Mouse (Mus musculus) right cerebral cortex, postnatal 36 days (tissue): ENCODE results near the gene Rpl3.

Experiments used
- DNase-seq, 2 experiments: peaks; one replicate each; pipeline ENCODE4 v3.0.0; 2022; ENCODE audit warnings: low spot score in 2 of 2, mixed read lengths in 1 of 2

The Rpl3 gene

DNA sequence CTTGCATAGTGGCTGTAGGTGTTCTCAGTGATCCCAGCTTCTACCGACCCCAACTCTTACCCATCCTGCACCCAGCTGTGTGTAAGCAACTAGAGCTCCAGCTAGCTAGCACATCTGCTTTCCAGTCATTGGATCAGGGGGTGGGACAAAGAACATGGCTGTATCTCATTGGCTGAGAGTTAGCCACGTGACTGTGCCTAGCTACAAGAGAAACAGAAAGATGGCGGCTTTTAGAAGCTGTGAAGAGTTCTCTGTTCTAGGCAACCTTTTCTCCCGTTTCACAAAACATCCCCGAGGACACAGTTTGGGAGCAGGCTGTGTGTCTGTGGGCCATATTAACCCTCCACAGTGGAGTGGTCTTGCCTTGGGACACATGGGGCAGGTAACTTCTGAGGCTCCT lies 23.6 kb upstream of the Rpl3 start:
- DNase-seq, result no peak

DNA sequence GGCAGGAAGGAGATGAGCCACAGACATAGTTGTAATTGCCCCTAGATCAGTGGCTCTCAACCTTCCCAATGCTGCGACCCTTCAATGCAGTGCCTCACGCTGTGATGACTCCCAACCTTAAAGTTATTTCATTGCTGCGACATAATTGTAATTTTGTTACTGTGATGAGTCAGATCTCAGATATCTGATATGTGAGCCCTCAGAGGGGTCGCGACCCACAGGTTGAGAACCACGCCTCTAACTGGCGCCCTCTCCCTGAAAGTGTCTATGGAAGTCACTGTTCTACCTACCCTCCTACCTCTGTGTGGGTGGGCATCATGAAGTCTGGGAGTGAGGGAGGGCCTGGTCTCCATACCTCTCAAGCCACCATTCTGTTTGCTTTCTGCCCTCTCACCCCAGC lies 22.7 kb upstream of the Rpl3 start:
- DNase-seq, result no peak

DNA sequence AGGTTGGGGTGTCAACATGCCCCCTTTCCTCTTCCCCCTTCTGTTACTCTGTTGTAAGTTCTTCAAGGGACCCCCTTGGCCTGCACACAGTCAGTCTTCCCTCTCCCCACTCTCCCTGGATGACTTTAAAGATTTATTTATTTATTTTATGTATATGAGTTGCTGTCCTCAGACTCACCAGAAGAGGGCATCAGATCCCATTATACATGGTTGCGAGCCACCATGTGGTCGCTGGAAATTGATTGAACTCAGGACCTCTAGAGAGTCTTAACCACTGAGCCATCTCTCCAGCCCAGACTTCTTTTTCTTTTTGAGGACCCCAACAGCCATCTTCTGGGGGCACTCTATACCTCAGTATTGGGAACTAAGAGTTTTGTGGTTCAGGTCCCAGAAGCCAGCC lies 20.8 kb upstream of the Rpl3 start:
- DNase-seq, result no peak

DNA sequence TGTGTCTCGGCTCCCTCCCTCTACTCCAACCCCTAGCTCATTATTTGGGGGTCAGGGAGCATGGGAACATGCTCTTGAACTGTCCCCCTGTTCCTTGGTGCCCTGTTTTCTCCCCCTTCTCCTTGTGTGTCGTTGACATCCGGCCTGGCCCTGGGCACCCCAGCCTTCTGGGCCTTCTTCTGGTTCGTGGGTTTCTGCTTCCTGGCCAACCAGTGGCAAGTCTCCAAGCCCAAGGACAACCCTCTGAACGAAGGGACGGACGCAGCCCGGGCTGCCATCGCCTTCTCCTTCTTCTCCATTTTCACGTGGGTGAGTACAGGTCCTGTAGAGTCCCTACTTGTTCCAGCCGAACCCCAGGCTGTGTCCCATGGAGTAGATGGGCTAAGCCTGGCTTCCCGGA lies 19.8 kb upstream of the Rpl3 start:
- no peak for DNase-seq

DNA sequence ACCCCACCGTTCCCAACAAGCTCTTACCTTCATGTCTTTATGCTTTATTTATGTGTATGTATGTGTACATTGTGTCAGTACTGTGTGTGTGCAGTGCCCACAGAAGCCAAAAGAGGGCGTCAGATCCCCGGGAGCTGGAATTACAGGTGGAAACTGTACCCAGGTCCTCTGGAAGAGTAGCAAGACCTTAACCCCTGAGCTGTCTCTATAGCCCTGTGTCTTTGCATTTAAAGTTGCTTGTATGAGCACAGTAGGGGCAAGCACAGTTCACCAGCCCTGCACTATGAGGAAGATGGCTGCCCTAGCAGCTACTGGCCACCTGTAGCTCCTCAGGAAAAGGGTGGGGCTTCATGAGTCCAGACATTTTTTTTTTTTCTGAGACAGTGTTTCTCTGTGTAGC lies 15.9 kb upstream of the Rpl3 start:
- no peak for DNase-seq

DNA sequence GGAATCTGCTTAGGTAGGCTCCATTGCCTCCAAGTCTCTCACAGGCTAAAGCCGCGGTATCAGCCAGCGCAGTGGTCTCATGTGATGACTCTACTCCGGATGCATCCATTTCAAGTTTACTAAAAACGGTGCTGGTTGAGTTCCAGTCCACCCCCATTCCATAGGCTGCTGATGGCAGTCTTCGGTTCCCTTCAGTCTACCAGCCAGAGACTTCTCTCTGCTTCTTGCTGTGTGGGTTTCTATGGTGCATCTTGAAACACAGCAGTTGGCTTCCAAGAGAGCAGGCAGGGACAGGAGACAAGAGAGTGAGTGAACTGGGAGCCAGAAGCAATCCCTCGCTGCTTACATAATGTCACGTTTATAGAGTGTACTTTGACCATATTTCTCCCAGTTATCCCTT lies 15.5 kb upstream of the Rpl3 start:
- peak in 1 of 2 experiments; percentile 51 for DNase-seq

DNA sequence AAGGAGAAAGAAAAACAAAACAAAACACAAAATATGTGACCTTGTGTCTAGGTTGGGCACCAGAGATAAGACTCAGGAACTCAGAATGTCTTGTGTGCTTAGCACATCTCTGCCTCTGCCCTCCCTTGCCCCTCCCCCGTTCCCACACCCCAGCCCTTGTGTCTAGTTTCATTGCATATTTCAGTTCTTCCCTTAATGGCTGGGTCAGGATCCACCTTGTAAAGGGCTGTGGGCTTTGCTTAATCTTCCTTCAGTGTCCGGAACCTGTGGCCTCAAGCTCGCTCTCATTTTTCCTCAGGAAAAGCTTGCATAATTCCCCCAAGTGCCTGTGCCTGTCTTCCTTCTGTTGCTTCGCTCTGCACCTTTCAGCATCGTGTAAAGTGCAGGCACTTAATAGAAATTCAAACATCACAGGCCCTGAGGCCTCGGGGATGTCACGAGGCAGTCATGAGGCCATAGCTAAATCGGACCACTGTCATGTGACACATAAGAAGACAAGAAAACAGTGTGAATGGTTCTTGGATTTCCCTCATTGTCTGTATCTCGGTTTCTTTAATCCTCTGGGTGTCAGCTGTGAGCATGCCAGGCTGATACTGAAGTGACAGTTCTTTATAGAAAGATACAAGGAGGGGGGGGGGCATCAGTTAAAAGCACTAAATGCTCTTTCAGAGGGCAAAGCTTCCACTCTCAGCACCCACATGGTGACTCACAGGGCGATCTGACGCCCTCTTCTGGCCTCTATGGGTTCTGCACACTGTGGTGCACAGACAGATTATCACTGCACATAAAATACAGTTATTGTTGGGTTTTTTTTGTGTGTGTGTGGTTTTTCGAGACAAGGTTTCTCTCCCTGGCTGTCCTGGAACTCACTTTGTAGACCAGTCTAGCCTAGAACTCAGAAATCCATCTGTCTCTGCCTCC lies 14.1 kb upstream of the Rpl3 start:
- DNase-seq, result no peak

DNA sequence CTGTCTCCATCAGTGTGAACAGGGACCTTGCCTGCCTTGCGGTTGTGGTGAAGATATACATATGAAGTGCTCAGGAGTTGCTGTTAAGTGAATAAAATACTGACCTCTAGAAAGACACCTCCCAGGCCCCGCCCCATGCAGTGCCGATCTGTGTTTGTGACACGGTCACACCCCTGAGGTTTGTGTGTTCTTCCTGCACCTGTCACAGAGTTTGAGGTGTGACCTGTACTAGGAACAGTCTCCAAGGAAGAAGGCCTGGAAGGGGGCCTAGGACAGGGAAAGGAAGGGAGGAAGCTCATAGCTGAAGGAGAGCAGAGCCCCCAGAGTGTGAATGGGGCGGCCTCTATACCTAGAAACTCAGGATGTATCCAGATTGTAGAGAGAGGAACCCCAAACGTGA lies 10.8 kb upstream of the Rpl3 start:
- no peak for DNase-seq

DNA sequence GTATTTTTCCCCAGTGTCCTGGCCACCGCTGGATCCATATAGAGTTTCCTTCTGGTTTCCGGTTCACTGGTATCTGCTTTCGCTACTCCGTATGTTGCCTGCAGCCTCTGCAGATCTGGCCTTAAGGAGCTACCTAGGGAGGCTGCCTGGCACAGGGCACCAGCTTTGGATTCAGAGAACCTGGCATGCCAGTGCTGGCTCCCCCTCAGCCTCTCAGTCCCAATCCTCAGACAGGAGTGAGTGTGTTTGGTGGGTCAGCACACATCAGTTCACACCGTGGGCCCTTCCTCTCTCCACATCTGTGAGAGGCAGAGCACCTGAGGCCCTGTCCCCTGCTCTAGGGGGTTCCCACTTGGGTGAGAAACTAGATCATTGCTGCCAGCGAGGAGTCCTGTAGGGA lies 9.8 kb upstream of the Rpl3 start:
- no peak for DNase-seq

DNA sequence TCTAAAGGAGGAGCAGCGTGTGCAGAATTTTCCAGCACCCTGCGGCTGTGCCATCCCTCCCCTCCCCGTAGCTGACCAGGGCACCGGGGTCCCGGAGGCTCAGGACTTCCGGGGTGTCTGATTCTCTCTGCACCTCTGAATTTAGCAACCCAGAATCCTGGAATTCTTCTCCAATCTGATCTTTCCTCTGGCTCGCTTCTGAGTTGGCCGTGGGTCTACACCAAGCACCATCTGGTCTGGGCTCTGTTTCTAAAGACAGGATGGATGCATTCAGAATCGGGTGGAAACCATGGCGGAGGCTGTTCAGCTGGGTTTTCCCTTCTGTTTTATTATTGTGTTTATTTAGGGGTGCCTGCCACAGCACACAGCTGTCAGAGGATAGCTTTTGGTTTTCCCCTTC lies 9.2 kb upstream of the Rpl3 start:
- DNase-seq, result no peak

DNA sequence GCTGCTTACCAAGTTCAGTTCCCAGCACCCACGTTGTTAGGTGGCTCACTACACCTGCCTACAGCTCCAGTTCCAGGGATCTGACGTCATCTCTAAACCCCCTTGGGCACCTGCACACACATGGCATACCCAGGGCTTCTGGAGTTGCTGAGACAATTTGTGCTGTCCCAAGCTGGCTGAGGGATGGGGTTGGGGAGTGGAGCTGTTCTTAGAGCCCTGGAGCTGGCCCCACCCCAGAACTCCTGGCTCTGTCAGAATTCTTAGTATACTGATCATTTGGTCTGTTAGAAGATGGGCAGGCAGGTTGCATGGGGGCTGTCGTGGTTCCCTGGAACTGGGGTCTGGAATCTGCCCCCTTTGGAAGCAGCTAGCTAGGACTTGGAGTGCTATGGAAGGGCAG lies 8.5 kb upstream of the Rpl3 start:
- no peak for DNase-seq

DNA sequence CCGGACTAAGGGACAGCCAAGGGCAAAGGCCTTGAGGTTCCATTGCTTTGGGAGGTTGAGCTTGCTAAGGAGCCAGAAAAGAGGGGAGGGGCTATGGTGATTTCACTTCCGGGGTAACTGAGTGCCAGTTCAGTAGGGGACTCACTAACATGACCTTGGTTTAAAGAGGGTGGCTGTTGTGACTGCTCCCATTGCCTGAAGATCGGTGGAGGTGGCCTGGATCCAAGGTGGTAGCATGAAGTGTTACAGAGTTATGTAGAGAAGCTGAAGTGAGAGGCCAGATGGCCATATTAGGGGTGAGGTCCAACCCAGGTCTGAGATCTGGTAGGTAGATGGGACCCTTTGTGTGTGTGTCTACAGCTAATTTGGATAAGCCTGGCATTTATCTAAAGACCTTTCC lies 7.8 kb upstream of the Rpl3 start:
- DNase-seq, result no peak

DNA sequence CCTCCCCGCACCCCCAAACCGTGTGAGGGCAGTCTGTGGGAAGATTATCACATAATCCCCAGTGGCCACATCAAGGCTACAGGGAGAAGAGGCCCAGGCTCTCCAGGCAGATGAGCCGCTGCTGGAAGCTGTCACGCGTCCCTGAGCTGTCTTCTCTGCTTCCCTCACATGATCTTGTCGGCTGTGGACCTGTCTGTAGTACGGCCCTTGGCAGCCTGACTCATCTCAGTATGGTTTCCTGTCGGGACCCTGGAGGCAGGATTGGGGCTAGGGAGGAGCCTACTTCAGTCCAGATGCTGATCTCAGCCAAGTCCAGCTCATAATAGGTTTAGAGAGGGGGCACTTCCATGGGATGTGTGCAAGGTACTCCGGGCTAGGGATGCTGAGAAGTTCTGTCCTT lies 7.1 kb upstream of the Rpl3 start:
- no peak for DNase-seq

DNA sequence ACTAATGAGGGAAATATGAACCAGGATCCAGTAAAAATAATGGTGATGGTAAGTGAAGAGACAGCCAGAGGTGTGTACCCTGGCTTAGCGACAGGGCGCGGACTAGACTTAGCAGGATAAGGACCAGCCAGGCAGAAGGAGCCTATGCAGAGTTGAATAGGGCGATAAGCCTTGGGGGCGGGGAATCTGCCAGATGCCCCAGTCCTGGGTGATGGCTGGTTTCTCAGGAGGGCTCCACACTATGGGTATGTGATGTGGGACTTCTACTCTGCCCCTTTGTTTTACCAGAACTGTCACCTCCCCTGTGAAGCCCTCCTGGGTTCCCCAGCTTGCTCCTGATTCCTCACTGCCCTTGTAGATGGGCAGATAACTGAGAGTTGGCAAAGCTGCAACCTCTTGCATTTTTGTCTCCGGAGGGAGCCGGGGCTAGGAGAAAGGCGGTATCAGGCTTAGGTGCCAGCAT lies 6.4 kb upstream of the Rpl3 start:
- no peak for DNase-seq

DNA sequence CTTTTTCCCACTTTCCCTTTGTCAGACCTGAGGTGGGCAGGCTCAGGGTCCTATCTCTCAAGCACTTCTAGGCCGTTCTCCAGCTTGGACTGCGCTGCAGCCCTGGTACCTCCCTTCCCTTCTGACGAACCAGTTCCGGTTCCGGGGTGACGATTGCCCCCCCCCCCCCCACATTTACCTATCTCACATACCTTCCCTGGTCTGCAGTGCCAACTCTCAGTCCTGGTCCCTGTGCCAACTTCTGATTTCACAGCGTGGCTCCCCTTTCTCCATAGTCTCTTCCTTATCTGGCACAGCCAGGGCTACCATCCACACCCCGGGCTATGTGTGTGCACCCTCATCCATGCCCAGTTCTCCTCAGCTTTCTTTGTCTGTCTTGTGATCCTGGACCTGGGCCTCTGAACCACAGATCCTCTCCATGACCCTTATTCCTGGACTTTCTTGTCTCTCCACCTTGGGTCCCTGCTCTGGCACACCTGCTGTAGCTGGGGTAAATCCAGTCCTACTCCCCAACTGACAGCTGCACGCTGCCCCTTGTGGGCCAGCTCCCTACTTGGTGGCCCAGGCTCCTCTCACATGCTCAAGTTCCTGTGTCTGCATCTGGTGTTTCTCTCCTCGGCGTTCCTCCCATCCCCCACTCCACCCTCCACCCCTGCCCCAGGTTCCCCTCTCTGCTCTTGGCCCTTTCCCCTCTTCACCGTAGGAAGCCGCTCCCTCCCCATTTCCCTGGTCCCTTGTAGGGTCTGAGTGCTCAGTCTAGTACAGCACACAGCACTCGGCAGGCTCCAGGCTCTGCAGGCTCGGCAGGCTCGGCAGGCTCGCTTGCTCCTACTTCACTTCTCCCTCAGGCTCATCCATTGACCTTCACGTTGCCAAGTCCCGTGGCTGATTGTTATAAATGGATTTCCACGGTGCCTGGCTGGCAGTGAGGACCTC lies 5.5 kb upstream of the Rpl3 start:
- no peak for DNase-seq

DNA sequence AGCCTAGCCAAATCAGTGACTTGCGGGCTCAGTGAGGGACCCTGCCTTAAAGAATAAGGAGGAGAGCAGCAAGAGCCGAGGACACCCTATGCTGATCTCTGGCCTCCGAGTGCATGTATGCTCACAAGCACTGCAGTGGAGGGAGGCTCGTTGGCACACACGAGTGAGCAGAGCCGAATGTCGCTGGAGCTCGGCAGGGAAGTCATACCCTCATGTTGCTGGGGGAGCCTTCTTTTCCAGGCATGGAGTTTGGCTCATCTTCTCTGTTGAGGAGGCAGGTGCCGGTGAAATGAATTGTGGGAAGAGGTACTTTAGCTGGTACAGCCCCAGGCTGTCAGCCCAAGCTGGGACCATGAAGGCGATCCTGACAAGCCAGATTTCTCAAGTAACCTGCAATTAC lies 4.7 kb upstream of the Rpl3 start:
- DNase-seq, result no peak

DNA sequence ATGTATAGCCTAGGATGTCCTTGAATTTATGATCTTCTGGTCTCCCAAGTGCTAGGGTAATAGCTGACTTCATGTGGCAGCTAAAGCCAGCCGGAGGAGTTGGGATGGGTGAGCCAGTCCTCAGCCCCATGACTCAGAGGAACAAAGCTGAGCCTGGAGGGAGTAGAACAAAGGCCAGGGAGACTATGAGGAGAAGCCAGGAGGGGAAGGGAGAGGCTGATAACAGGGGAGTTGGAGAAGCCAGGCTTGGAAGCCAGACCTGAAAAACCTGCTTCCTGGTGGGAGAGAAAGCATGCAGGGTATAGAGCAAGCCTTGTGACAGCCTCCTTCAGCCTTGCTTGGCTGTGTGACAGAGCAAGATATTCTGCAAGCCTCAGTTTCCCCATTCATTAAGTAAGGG lies 3.9 kb upstream of the Rpl3 start:
- DNase-seq, result no peak

DNA sequence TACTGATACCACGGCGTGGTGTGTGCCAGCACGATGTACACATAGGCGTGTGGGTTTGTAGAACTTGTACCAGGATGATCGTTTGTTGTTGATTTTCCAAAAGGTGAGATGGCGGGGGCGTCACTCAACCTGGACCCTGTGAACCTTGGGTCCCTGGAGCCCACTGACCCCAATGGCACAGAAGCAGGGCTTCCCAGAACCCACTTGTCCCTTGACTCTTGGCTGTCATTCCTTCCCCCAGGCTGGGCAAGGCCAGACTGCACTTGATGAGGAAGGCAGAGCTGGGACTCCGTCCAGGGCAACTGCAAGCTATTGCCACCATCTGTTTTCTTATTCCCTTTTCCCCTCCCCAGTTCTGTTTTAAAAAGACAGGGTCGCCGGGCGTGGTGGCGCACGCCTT lies 2.5 kb upstream of the Rpl3 start:
- no peak for DNase-seq

DNA sequence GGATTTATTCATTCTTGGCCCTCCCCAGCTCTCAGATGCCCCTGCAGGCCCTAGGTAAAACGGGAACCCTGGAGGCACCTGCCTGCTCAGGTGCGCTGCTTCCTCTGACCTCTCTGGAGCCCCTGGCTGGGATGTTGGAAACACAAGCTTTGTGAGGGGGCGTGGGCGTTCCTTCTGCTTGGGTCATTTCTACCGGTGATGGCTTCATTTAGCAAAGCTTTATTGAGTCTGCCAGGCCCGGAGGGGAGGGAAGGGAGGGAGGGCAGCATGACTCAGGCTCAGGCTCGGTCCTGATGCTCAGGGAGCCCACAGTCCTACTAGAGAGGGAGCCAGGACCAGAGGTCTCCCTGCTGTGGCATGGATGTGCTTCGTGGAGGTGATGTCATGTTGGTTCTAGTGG lies 931 bp upstream of the Rpl3 start:
- DNase-seq, result no peak

DNA sequence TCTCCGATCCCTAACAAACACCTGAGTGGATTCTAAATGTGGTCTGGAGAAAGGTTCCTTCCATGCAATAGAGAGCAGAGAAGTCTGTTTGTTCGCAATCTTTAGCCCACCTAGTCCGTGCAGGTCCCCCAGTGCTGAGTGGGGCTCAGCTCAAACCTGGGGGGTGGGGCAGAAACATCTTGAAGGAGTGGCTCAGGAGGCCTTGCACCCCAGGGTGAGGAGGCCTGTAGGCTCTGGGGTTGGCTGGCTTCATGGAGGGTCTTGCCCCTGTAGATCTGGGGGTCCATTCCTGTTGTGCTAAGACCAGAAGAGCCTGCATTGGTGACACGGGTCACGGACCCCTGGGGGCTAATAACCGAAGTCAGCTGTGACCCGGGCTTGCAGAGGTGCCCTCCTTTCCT lies 373 bp upstream of the Rpl3 start:
- no peak for DNase-seq

DNA sequence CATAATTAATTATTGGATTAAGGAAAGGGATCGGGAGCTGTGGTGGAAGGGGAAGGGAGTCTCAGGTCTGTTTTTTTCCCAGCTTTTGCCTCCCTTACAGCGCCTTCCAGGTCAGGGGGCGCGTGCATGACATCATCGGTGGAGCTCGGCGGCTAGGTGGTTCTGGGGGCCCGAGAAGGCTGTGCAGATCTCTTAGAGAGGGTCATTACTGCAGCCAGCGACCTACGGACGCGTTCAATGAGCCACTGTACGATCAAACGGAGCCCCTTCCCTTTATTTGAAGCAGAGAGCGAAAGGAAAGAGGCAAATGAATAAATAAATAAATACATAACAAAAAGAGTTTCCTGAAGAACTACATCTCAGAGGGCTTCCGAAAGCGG lies 937 bp downstream of the Rpl3 start:
- no peak for DNase-seq

DNA sequence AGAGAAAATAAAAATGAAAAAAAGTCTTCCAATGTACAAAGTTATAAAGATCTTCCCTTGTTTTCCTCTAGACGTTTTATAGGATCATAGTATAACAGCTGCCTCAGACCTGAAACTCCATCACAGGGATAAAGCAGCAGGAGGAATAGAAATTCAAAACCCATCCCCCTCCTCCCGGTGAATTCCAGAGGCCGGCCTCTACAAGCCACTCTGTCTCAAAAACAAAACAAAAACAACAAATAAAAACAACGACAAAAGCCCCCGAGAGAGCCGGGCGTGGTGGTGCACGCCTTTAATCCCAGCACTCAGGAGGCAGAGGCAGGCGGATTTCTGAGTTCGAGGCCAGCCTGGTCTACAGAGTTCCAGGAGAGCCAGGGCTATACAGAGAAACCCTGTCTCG lies 1.5 kb downstream of the Rpl3 start:
- no peak for DNase-seq

DNA sequence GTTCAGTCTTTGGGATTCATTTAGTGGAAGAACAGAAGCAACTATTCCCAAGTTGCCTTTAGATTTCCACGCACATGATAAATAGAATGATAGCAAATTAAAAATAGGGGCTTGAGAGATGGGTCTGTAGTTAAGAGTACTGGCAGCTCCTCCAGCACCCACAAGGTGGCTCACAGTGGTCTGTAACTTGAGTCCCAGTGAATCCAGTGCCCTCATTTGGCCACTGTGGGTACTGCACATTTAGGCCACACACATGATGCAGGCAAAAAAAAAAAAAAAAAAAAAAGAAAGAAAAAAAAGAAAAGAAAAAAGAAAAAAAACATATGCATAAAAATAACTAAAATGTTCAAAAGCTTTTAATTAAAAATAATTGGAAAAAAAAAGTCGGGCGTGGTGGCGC lies 3.0 kb downstream of the Rpl3 start:
- peak; percentile 91 for DNase-seq
